Mouse (Mus musculus) hindbrain, embryonic 15.5 days (tissue): ENCODE data around the gene Nt5c2. TPM values are rescaled to one million over a fixed set of nuclear protein-coding genes. Genes with fewer than 3 reads are reported as not detected.

Experiments used
- ATAC-seq: fragments of 200-750 bp; cut with Nextera tagmentation; 2 replicates; pipeline ENCODE4 v1.8.0; 2017; ENCODE audit warnings: low read depth, moderate number of reproducible peaks, moderate TSS enrichment; ENCODE audit not compliant: low FRiP score
- H3K27ac ChIP-seq: fragments of 300-500 bp; sonication (generic); replicated peaks from 2 replicates; pipeline ENCODE4 v1.5.1; 2015; ENCODE audit warnings: mild to moderate bottlenecking, inconsistent platforms
- H3K27me3 ChIP-seq: fragments of 300-500 bp; sonication (generic); 2 replicates; pipeline ENCODE4 v1.6.1; 2015; ENCODE audit warnings: control low read depth, inconsistent platforms
- H3K36me3 ChIP-seq: fragments of 300-500 bp; sonication (generic); 2 replicates; pipeline ENCODE4 v1.6.1; 2015; ENCODE audit warnings: control low read depth, inconsistent platforms
- H3K4me1 ChIP-seq: fragments of 300-500 bp; sonication (generic); replicated peaks from 2 replicates; pipeline ENCODE4 v1.6.1; 2015; ENCODE audit warnings: control low read depth, inconsistent platforms
- H3K4me2 ChIP-seq: fragments of 300-500 bp; sonication (generic); 2 replicates; pipeline ENCODE4 v1.6.1; 2015; ENCODE audit warnings: moderate library complexity, mild to moderate bottlenecking, inconsistent platforms
- H3K4me3 ChIP-seq: fragments of 300-500 bp; sonication (generic); 2 replicates; pipeline ENCODE4 v1.5.1; 2015; ENCODE audit warnings: mild to moderate bottlenecking, inconsistent platforms
- H3K9ac ChIP-seq: fragments of 300-500 bp; sonication (generic); 2 replicates; pipeline ENCODE4 v1.6.1; 2015; ENCODE audit warnings: inconsistent platforms
- H3K9me3 ChIP-seq: fragments of 300-500 bp; sonication (generic); 2 replicates; pipeline ENCODE4 v1.6.1; 2016; ENCODE audit warnings: control low read depth, inconsistent platforms
- WGBS: fragments of 180-500 bp; shearing (Covaris S2); methylation state at CpG from one replicate; pipeline ENCODE4 v1.1.7; 2015; 5-methylcytosine and 5-hydroxymethylcytosine counted together
- polyA plus RNA-seq: library from polyadenylated mRNA; unstranded; fragments of >200 nt; fragmentation: Nextera tagmentation; extraction: Ambion mirVana; gene quantifications from 2 replicates; pipeline ENCODE4 v1.2.1, GENCODE M21; 2015

Gene Nt5c2
- polyA plus RNA-seq, 1 experiment from 2014 or later: 74.1 TPM

GRCm38 (mm10) chr19:46905383-46905782 is 109.6 kb downstream of the Nt5c2 start:
- Histone ChIP-seq H3K9ac (no peak overlapping the region), H3K36me3 (no peaks in the 10 kb centered on the region), H3K27me3 (no peaks in the 10 kb centered on the region), H3K4me2 (no peak overlapping the region), H3K27ac (no peak overlapping the region), H3K9me3 (no peaks in the 10 kb centered on the region), H3K4me1 (no peaks in the 10 kb centered on the region), H3K4me3 (no peak overlapping the region)
- no peak for ATAC-seq

- Histone ChIP-seq H3K27ac (no peak overlapping the region), H3K36me3 (no peaks in the 10 kb centered on the region), H3K4me2 (no peak overlapping the region), H3K9me3 (no peaks in the 10 kb centered on the region), H3K4me1 (no peaks in the 10 kb centered on the region), H3K27me3 (no peaks in the 10 kb centered on the region), H3K4me3 (no peak overlapping the region), H3K9ac (no peak overlapping the region)
- 90% methylated on average over 1 of the region's 1 CpGs for WGBS
- no peak for ATAC-seq
Measured at GRCm38 (mm10) chr19:46904907-46905306, 110.0 kb downstream of the Nt5c2 start.

- Histone ChIP-seq H3K4me3 (no peak overlapping the region), H3K4me2 (no peak overlapping the region), H3K27ac (no peak overlapping the region), H3K4me1 (no peaks in the 10 kb centered on the region), H3K36me3 (peaks cover under 1% of the 10 kb centered on the region), H3K9me3 (no peaks in the 10 kb centered on the region), H3K9ac (no peak overlapping the region), H3K27me3 (no peaks in the 10 kb centered on the region)
- ATAC-seq: no peak
- 95% methylated on average over 5 of the region's 5 CpGs for WGBS
Measured at GRCm38 (mm10) chr19:46903379-46903778, 111.6 kb downstream of the Nt5c2 start.

GRCm38 (mm10) chr19:46901323-46901722 is 113.6 kb downstream of the Nt5c2 start:
- Histone ChIP-seq H3K4me2 (no peak overlapping the region), H3K4me1 (no peaks in the 10 kb centered on the region), H3K27me3 (no peaks in the 10 kb centered on the region), H3K4me3 (no peak overlapping the region), H3K36me3 (peaks cover 14% of the 10 kb centered on the region), H3K9ac (no peak overlapping the region), H3K27ac (no peak overlapping the region), H3K9me3 (no peaks in the 10 kb centered on the region)
- WGBS: 91% methylated on average over 5 of the region's 5 CpGs
- ATAC-seq: no peak

GRCm38 (mm10) chr19:46900786-46901185 is 114.2 kb downstream of the Nt5c2 start:
- Histone ChIP-seq H3K27me3 (no peaks in the 10 kb centered on the region), H3K4me1 (no peaks in the 10 kb centered on the region), H3K9me3 (no peaks in the 10 kb centered on the region), H3K27ac (no peak overlapping the region), H3K4me2 (no peak overlapping the region), H3K36me3 (peaks cover 14% of the 10 kb centered on the region), H3K4me3 (no peak overlapping the region), H3K9ac (no peak overlapping the region)
- no peak for ATAC-seq
- 96% methylated on average over 6 of the region's 6 CpGs for WGBS

GRCm38 (mm10) chr19:46899871-46900270 is 115.1 kb downstream of the Nt5c2 start:
- 81% methylated on average over 5 of the region's 5 CpGs for WGBS
- H3K9ac ChIP-seq: no peak overlapping the region
- H3K27me3 ChIP-seq: no peaks in the 10 kb centered on the region
- no peak overlapping the region for H3K4me2 ChIP-seq
- no peak overlapping the region for H3K4me3 ChIP-seq
- no peaks in the 10 kb centered on the region for H3K9me3 ChIP-seq
- H3K36me3 ChIP-seq: peaks cover 14% of the 10 kb centered on the region
- no peaks in the 10 kb centered on the region for H3K4me1 ChIP-seq
- ATAC-seq: no peak
- no peak overlapping the region for H3K27ac ChIP-seq

GRCm38 (mm10) chr19:46899306-46899705 is 115.6 kb downstream of the Nt5c2 start:
- Histone ChIP-seq H3K27me3 (no peaks in the 10 kb centered on the region), H3K4me2 (no peak overlapping the region), H3K9me3 (no peaks in the 10 kb centered on the region), H3K4me1 (no peaks in the 10 kb centered on the region), H3K4me3 (no peak overlapping the region), H3K9ac (no peak overlapping the region), H3K36me3 (peaks cover 16% of the 10 kb centered on the region), H3K27ac (no peak overlapping the region)
- ATAC-seq: no peak
- WGBS: 57% methylated on average over 5 of the region's 5 CpGs

GRCm38 (mm10) chr19:46898222-46898621 is 116.7 kb downstream of the Nt5c2 start:
- no peak overlapping the region for H3K9ac ChIP-seq
- 86% methylated on average over 5 of the region's 5 CpGs for WGBS
- H3K27ac ChIP-seq: no peak overlapping the region
- ATAC-seq: no peak
- H3K27me3 ChIP-seq: no peaks in the 10 kb centered on the region
- no peak overlapping the region for H3K4me3 ChIP-seq
- H3K9me3 ChIP-seq: no peaks in the 10 kb centered on the region
- H3K36me3 ChIP-seq: peaks cover 17% of the 10 kb centered on the region
- H3K4me1 ChIP-seq: no peaks in the 10 kb centered on the region
- no peak overlapping the region for H3K4me2 ChIP-seq

- H3K9ac ChIP-seq: no peak overlapping the region
- H3K27me3 ChIP-seq: no peaks in the 10 kb centered on the region
- H3K4me1 ChIP-seq: no peaks in the 10 kb centered on the region
- no peak overlapping the region for H3K4me2 ChIP-seq
- 91% methylated on average over 3 of the region's 3 CpGs for WGBS
- H3K4me3 ChIP-seq: no peak overlapping the region
- H3K9me3 ChIP-seq: no peaks in the 10 kb centered on the region
- ATAC-seq: no peak
- no peak overlapping the region for H3K27ac ChIP-seq
- peaks cover 19% of the 10 kb centered on the region for H3K36me3 ChIP-seq
Measured at GRCm38 (mm10) chr19:46897135-46897534, 117.8 kb downstream of the Nt5c2 start.

- WGBS: 92% methylated on average over 7 of the region's 7 CpGs
- H3K36me3 ChIP-seq: peaks cover 53% of the 10 kb centered on the region
- no peak for ATAC-seq
Measured at GRCm38 (mm10) chr19:46893484-46893883, 121.5 kb downstream of the Nt5c2 start.

GRCm38 (mm10) chr19:46892856-46893255 is 122.1 kb downstream of the Nt5c2 start:
- H3K9ac ChIP-seq: no peak overlapping the region
- no peak overlapping the region for H3K4me3 ChIP-seq
- no peak overlapping the region for H3K4me2 ChIP-seq
- H3K36me3 ChIP-seq: peaks cover 53% of the 10 kb centered on the region
- no peaks in the 10 kb centered on the region for H3K4me1 ChIP-seq
- H3K27me3 ChIP-seq: no peaks in the 10 kb centered on the region
- H3K9me3 ChIP-seq: no peaks in the 10 kb centered on the region
- 90% methylated on average over 3 of the region's 3 CpGs for WGBS
- no peak for ATAC-seq
- H3K27ac ChIP-seq: no peak overlapping the region

More at GRCm38 (mm10) chr19:46893484-46893883, 121.5 kb downstream of the Nt5c2 start:
- Histone ChIP-seq H3K4me3 (no peak overlapping the region), H3K27me3 (no peaks in the 10 kb centered on the region), H3K27ac (no peak overlapping the region), H3K4me2 (no peak overlapping the region), H3K9me3 (no peaks in the 10 kb centered on the region), H3K4me1 (no peaks in the 10 kb centered on the region), H3K9ac (no peak overlapping the region)

GRCm38 (mm10) chr19:46890657-46891056 is 124.3 kb downstream of the Nt5c2 start:
- Histone ChIP-seq H3K36me3 (peaks cover 55% of the 10 kb centered on the region), H3K9me3 (no peaks in the 10 kb centered on the region), H3K4me2 (no peak overlapping the region), H3K9ac (no peak overlapping the region), H3K27ac (no peak overlapping the region), H3K27me3 (no peaks in the 10 kb centered on the region), H3K4me3 (no peak overlapping the region), H3K4me1 (no peaks in the 10 kb centered on the region)
- WGBS: 95% methylated on average over 8 of the region's 8 CpGs
- no peak for ATAC-seq

GRCm38 (mm10) chr19:46889666-46890065 is 125.3 kb downstream of the Nt5c2 start:
- Histone ChIP-seq H3K9ac (no peak overlapping the region), H3K9me3 (no peaks in the 10 kb centered on the region), H3K36me3 (peaks cover 61% of the 10 kb centered on the region), H3K4me3 (no peak overlapping the region), H3K4me1 (no peaks in the 10 kb centered on the region), H3K4me2 (no peak overlapping the region), H3K27me3 (no peaks in the 10 kb centered on the region), H3K27ac (no peak overlapping the region)
- ATAC-seq: no peak
- 94% methylated on average over 8 of the region's 8 CpGs for WGBS
